Mouse (Mus musculus) lung, embryonic 16.5 days (tissue): ENCODE results near the gene Ssh2. TPM values are rescaled to one million over a fixed set of nuclear protein-coding genes. Genes with fewer than 3 reads are reported as not detected.

ENCODE experiments used
- ATAC-seq: fragments of 200-750 bp; cut with Nextera tagmentation; 2 replicates; pipeline ENCODE4 v1.8.0; 2017; ENCODE audit warnings: low read depth, mild to moderate bottlenecking, moderate library complexity
- H3K27ac ChIP-seq: fragments of 300-500 bp; sonication (generic); 2 replicates; pipeline ENCODE4 v1.5.1; 2014; ENCODE audit warnings: mild to moderate bottlenecking, control low read depth, low read length
- H3K27me3 ChIP-seq: fragments of 300-500 bp; sonication (generic); 2 replicates; pipeline ENCODE4 v1.6.1; 2014; ENCODE audit warnings: low read depth, low read length, mixed read lengths; ENCODE audit not compliant: control insufficient read depth, insufficient read depth
- H3K36me3 ChIP-seq: fragments of 300-500 bp; sonication (generic); 2 replicates; pipeline ENCODE4 v1.6.1; 2014; ENCODE audit warnings: low read length; ENCODE audit not compliant: control insufficient read depth, insufficient read depth
- H3K4me1 ChIP-seq: fragments of 300-500 bp; sonication (generic); replicated peaks from 2 replicates; pipeline ENCODE4 v1.6.1; 2014; ENCODE audit warnings: low read length, mixed read lengths; ENCODE audit not compliant: control insufficient read depth, insufficient read depth
- H3K4me2 ChIP-seq: fragments of 300-500 bp; sonication (generic); 2 replicates; pipeline ENCODE4 v1.6.1; 2014; ENCODE audit warnings: low read depth, low read length, control low read depth
- H3K4me3 ChIP-seq: fragments of 300-500 bp; sonication (generic); 2 replicates; pipeline ENCODE4 v1.5.1; 2014; ENCODE audit warnings: mild to moderate bottlenecking, low read length, control low read depth
- H3K9ac ChIP-seq: fragments of 300-500 bp; sonication (generic); 2 replicates; pipeline ENCODE4 v1.6.1; 2014; ENCODE audit warnings: low read length, control low read depth
- H3K9me3 ChIP-seq: fragments of 300-500 bp; sonication (generic); 2 replicates; pipeline ENCODE4 v1.6.1; 2016; ENCODE audit warnings: low read length; ENCODE audit not compliant: control insufficient read depth
- WGBS: fragments of 180-500 bp; shearing (Covaris S2); extraction: QIAGEN DNeasy Blood & Tissue Kit; methylation state at CpG from one replicate; pipeline ENCODE4 v1.1.7; 2014; 5-methylcytosine and 5-hydroxymethylcytosine counted together
- polyA plus RNA-seq: library from polyadenylated mRNA; unstranded; fragments of >200 nt; fragmentation: Nextera tagmentation; extraction: Ambion mirVana; gene quantifications from 2 replicates; pipeline ENCODE4 v1.2.1, GENCODE M21; 2015

Ssh2 gene
- polyA plus RNA-seq, 1 experiment from 2014 or later: 14.5 TPM

DNA sequence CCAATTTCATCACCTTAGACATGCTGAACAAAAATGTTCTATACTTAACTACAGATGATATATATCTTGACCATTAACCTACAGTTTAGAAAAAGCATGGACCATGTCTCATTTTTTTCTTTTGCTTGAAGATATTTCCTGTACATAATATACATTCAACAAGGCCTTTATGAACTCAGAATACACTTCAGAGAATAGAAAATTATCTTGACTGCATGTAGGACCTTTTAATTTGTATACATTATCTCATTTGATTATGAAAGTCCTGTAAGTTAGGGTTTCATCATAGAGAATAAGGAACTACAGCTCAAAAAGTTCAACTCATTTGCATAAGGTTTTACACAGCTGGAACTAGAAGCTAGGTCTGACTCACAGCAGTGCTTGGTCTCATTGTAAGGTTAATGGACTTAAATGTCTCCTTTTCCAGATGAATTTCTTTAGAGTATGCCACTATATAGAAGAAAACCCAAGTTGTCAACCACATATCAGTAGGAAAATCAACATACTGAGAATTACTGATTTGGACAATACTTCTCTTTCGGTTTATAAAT, 1.9 kb upstream of the Ssh2 start:
- no peak overlapping the region for H3K27ac ChIP-seq
- no peak overlapping the region for H3K4me2 ChIP-seq
- no peaks in the 10 kb centered on the region for H3K36me3 ChIP-seq
- H3K27me3 ChIP-seq: no peaks in the 10 kb centered on the region
- H3K4me3 ChIP-seq: no peak overlapping the region
- peaks cover 11% of the 10 kb centered on the region for H3K4me1 ChIP-seq
- no peak overlapping the region for H3K9ac ChIP-seq
- no peaks in the 10 kb centered on the region for H3K9me3 ChIP-seq
- WGBS: 95% methylated on average over 1 of the region's 1 CpGs
- no peak for ATAC-seq

DNA sequence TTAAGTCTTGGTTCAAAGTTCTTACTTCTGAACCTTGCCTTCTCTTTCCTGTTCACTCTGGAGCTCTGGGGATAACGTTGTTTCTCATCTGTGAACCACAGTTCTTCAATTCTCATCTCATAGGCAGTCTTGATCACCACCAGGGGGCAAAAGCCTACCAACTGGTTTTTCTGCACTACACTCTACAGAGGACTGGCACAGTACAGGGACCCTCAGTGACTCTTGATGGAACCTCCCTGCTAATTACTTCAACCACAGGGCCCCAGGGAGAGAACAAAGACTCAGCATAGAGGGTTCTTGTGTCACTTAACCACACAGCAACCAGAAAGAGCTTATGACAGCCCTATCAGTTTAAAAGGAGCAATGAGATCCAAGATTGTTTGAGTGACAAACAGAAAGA, 1.3 kb upstream of the Ssh2 start:
- Histone ChIP-seq H3K4me2 (peak overlapping the region; percentile 5; the same call in 1 of the 2 replicates), H3K9me3 (no peaks in the 10 kb centered on the region), H3K27me3 (no peaks in the 10 kb centered on the region), H3K4me1 (peaks cover 11% of the 10 kb centered on the region), H3K27ac (no peak overlapping the region), H3K4me3 (no peak overlapping the region), H3K36me3 (no peaks in the 10 kb centered on the region), H3K9ac (no peak overlapping the region)
- WGBS: 0% methylated on average over 1 of the region's 1 CpGs
- ATAC-seq: peak; percentile 49

DNA sequence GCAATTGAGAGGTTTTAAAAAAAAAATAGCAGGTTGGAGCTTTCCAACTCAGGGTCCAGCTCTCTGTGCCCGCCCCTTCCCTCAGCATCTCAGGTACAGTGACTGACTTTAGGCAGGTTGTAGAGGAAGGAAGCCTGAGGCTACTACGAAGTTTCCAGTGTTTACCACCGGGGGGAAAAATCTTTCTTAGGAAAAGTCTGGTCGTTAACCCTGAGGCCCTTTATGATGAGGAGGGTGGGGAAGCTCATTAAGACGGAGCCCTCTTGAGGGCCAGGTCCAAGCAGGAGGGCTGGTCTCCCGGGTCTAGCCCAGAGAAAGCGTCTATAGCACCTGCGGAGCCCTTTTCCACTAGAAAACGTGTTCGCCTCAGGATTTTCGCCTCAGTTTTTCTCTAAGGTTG, 604 bp upstream of the Ssh2 start:
- peak overlapping the region; percentile 89 for H3K9ac ChIP-seq
- no peaks in the 10 kb centered on the region for H3K9me3 ChIP-seq
- H3K27me3 ChIP-seq: no peaks in the 10 kb centered on the region
- peaks cover 11% of the 10 kb centered on the region for H3K4me1 ChIP-seq
- H3K4me2 ChIP-seq: peak overlapping the region; percentile 84
- H3K4me3 ChIP-seq: peak overlapping the region; percentile 85
- WGBS: 1% methylated on average over 11 of the region's 11 CpGs
- H3K36me3 ChIP-seq: no peaks in the 10 kb centered on the region
- H3K27ac ChIP-seq: peak overlapping the region; percentile 86
- ATAC-seq: peak; percentile 27

DNA sequence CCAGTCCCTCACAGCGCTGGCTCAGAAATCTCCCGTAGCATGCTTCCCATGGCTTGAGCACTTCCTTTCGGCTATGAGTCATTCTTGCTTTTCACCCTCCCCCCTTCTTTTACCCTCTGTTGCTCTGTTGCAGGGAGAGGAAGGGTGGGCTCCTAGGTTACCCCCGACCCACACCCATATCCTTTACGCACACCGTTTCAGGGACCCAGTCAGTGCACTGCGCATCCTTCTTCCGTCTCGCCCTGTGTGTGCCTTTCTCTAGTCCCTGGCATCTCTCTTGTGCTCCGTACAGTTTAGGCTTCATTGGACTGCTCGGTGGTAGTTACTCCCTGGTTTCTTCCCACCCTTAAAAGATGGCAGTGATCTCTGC, 659 bp downstream of the Ssh2 start:
- Histone ChIP-seq H3K9ac (peak overlapping the region; percentile 89), H3K4me3 (peak overlapping the region; percentile 85), H3K9me3 (no peaks in the 10 kb centered on the region), H3K36me3 (no peaks in the 10 kb centered on the region), H3K27me3 (no peaks in the 10 kb centered on the region), H3K4me1 (peaks cover 11% of the 10 kb centered on the region), H3K4me2 (peak overlapping the region; percentile 84), H3K27ac (peak overlapping the region; percentile 86; the same call in 1 of the 2 replicates)
- WGBS: under 1% methylated on average over 11 of the region's 11 CpGs
- peak; percentile 48 for ATAC-seq

DNA sequence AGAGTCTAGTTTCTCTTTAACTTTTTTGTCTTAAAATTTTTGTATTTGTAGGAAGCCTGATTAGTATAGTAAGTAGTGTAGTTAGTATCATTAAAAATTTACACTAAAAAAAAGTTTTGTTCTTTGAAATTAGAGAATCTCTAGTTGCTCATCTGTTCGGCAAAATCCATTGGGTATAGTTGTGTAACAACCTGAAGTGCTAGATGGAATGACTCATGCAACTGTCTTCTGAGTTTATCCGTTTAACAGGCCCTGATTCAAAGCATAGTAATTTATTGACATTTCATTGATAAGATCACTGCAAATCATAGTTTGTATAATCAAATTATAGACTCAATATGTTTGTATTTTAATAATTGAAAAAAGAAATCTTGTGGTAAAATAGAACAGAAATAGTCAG, 14.7 kb downstream of the Ssh2 start:
- no peaks in the 10 kb centered on the region for H3K4me1 ChIP-seq
- H3K9me3 ChIP-seq: no peaks in the 10 kb centered on the region
- WGBS: 68% methylated on average over 2 of the region's 2 CpGs
- no peaks in the 10 kb centered on the region for H3K36me3 ChIP-seq
- H3K4me2 ChIP-seq: no peak overlapping the region
- ATAC-seq: no peak
- H3K27me3 ChIP-seq: no peaks in the 10 kb centered on the region
- H3K4me3 ChIP-seq: no peak overlapping the region
- H3K27ac ChIP-seq: no peak overlapping the region
- no peak overlapping the region for H3K9ac ChIP-seq

DNA sequence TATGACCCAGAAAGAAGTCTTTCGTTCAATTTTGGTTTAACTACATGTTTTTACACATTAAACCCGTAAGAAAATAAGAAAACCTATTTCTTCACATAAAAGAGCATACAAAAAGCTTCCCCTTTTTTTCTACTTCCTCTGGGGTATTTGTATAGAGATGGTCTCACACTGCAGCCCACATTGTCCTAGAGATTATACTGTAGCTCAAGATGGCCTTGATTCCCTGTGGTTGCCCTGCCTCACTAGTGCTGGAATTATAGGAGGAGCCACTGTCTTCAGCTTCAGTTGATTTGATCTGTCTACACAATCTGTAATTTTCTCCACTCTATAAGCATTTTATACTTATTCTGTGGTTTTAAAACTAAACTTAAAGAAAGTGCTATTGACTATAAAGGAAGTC, 15.4 kb downstream of the Ssh2 start:
- H3K4me3 ChIP-seq: no peak overlapping the region
- no peaks in the 10 kb centered on the region for H3K4me1 ChIP-seq
- H3K9ac ChIP-seq: no peak overlapping the region
- no peak overlapping the region for H3K4me2 ChIP-seq
- H3K27ac ChIP-seq: no peak overlapping the region
- no peaks in the 10 kb centered on the region for H3K9me3 ChIP-seq
- H3K36me3 ChIP-seq: no peaks in the 10 kb centered on the region
- ATAC-seq: no peak
- 86% methylated on average over 2 of the region's 2 CpGs for WGBS
- no peaks in the 10 kb centered on the region for H3K27me3 ChIP-seq

DNA sequence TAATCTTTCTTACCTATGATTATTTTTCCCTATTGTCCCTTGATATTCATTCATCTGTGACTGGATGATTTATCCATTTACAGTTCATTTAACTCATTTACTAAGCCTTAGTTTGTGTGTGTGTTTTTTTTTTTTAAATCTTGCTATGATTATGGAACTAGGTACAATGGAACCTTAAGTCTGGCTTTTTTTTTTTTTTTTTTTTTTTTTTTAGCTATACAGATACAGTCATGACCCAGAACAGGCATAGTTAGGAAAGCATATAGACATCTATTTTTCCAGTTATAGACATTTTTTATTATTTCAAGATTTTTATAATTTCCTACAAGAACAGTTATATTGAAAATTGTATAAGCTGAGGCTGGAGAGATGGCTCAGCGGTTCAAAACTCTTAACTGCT, 19.2 kb downstream of the Ssh2 start:
- Histone ChIP-seq H3K27ac (no peak overlapping the region), H3K9me3 (no peaks in the 10 kb centered on the region), H3K4me1 (no peaks in the 10 kb centered on the region), H3K4me3 (no peak overlapping the region), H3K36me3 (no peaks in the 10 kb centered on the region), H3K4me2 (no peak overlapping the region), H3K9ac (no peak overlapping the region), H3K27me3 (no peaks in the 10 kb centered on the region)
- 91% methylated on average over 1 of the region's 1 CpGs for WGBS
- no peak for ATAC-seq

DNA sequence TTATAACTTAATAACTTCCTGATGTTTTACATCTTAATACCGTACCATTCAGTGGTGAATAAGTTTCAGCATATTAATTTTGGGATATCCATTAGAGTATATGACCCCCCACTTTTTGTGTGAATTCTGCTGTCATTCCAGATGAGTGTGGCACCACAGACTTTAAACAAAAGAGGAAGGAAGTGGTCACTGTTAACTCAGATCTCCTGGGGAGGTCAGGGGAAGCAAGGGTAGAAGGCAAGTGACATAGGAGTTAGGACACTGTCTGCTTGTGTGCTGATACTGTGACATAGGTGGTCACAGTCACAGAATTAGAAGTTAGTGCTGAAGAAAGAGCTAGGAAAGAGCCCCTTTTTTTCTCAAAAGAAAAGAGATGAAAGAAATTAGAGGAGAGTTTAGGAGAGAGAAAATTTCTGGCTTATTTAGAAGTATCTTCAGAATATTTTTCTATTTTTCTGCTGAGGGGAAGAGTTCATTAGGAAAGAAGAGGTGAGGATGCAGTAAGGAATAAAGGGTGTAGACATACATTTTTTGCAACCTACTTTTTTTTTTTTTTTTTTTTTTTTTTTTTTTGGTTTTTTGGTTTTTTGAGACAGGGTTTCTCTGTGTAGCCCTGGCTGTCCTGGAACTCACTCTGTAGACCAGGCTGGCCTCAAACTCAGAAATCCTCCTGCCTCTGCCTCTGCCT, 23.7 kb downstream of the Ssh2 start:
- no peak overlapping the region for H3K4me3 ChIP-seq
- no peaks in the 10 kb centered on the region for H3K9me3 ChIP-seq
- H3K27ac ChIP-seq: no peak overlapping the region
- ATAC-seq: no peak
- H3K27me3 ChIP-seq: no peaks in the 10 kb centered on the region
- no peak overlapping the region for H3K4me2 ChIP-seq
- no peaks in the 10 kb centered on the region for H3K36me3 ChIP-seq
- 77% methylated on average over 1 of the region's 1 CpGs for WGBS
- no peak overlapping the region for H3K9ac ChIP-seq
- H3K4me1 ChIP-seq: no peaks in the 10 kb centered on the region

DNA sequence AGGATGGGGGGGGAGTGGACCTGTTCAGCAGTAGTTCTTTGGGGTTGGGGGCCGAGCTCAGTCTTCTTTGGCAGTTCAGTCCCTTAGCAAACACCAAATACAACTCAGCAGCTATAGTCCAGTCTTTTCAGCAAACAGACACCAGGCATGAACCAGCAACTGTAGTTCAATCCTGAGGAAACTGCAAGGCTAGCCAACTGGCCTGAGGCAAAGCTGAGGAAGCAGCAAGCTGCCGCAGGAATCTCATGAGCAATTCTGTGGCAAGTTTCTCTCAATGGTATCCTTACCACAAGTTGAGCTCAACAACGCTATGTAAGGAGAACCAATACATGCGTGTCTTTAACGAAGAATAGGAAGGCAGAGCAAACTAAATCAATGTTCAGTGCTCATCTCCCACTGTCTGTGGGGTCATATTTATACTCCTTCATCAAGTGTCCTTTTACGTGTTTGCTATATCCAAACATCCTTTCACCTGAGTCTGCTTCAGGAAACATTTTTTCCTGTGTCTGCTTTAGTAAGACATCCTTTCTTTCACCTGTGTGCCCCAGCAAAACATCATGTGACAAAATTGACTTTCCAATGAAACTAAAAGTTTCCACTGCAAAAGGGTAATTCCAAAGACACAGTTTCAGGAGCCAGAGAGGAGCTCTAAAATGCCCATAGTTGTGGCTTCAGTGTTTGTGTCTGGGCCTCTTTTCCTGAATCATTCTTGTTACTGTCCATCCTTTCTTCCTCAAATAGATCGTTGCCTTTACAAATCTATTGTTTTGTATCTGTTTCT, 24.6 kb downstream of the Ssh2 start:
- no peak for ATAC-seq
- Histone ChIP-seq H3K4me1 (no peaks in the 10 kb centered on the region), H3K4me3 (no peak overlapping the region), H3K4me2 (no peak overlapping the region), H3K36me3 (no peaks in the 10 kb centered on the region), H3K27me3 (no peaks in the 10 kb centered on the region), H3K9me3 (no peaks in the 10 kb centered on the region), H3K27ac (no peak overlapping the region), H3K9ac (no peak overlapping the region)
- WGBS: 81% methylated on average over 7 of the region's 7 CpGs
